Comparison of ENCODE assay signal across 4 mouse cellular contexts in genomic region chr3:56928940-56929339, GRCm38 (mm10).
DNase-seq lines count a peak whose midpoint lies in the region; ATAC-seq and TF ChIP-seq lines count a peak whose summit lies in the region.
"Not testable (repeated sequence)": the region's sequence is repeated elsewhere in the genome, so short reads cannot be mapped to it uniquely, and the experiment has no call there.

No protein-coding gene starts in this region.

- not testable (repeated sequence) for TF ChIP-seq CTCF in lung, postnatal 0 days (IDR thresholded peaks at IDR 0.05)

- not testable (repeated sequence) for H3K9me3 ChIP-seq in kidney, embryonic 15.5 days (replicated peaks); kidney, embryonic 16.5 days (ENCODE audit: low read length); lung, embryonic 16.5 days (ENCODE audit: control insufficient read depth, low read length); lung, postnatal 0 days (ENCODE audit: low read length)

- H3K4me1 ChIP-seq in kidney, embryonic 15.5 days; kidney, embryonic 16.5 days (ENCODE audit: insufficient read depth, low read length); lung, embryonic 16.5 days (replicated peaks; ENCODE audit: control insufficient read depth, insufficient read depth, low read length); lung, postnatal 0 days (ENCODE audit: insufficient read depth, low read depth, low read length): not testable (repeated sequence)

- not testable (repeated sequence) for H3K9ac ChIP-seq in kidney, embryonic 15.5 days; kidney, embryonic 16.5 days (replicated peaks; ENCODE audit: low read length); lung, embryonic 16.5 days (ENCODE audit: low read length); lung, postnatal 0 days (replicated peaks; ENCODE audit: low read depth)

- H3K27me3 ChIP-seq in kidney, embryonic 15.5 days; kidney, embryonic 16.5 days (ENCODE audit: insufficient read depth, low read length); lung, embryonic 16.5 days (ENCODE audit: control insufficient read depth, insufficient read depth, low read depth, low read length); lung, postnatal 0 days (replicated peaks; ENCODE audit: insufficient read depth, low read length): not testable (repeated sequence)

- H3K4me2 ChIP-seq in kidney, embryonic 15.5 days; kidney, embryonic 16.5 days (replicated peaks; ENCODE audit: low read depth, low read length); lung, embryonic 16.5 days (ENCODE audit: low read depth, low read length); lung, postnatal 0 days (replicated peaks; ENCODE audit: low read depth, low read length): not testable (repeated sequence)

- not testable (repeated sequence) for H3K4me3 ChIP-seq in kidney, embryonic 15.5 days (replicated peaks); kidney, embryonic 16.5 days (ENCODE audit: low read length); lung, embryonic 16.5 days (ENCODE audit: low read length); lung, postnatal 0 days (ENCODE audit: low read depth, low read length)

- not testable (repeated sequence) for DNase-seq in lung, postnatal 0 days (ENCODE audit: low spot score)

- WGBS in kidney, embryonic 15.5 days = 80% methylated on average over 1 of the region's 2 CpGs
- WGBS in kidney, embryonic 16.5 days = 60% methylated on average over 1 of the region's 2 CpGs
- WGBS in lung, embryonic 16.5 days = no CpG with 5 or more reads among the region's 2 CpGs
- WGBS in lung, postnatal 0 days = 33% methylated on average over 1 of the region's 2 CpGs

- H3K36me3 ChIP-seq in kidney, embryonic 15.5 days; kidney, embryonic 16.5 days (ENCODE audit: insufficient read depth, low read length); lung, embryonic 16.5 days (ENCODE audit: control insufficient read depth, insufficient read depth, low read length); lung, postnatal 0 days (ENCODE audit: insufficient read depth, low read length): not testable (repeated sequence)

- TF ChIP-seq EP300 in lung, postnatal 0 days (IDR thresholded peaks at IDR 0.05) = not testable (repeated sequence)

- peak; percentile 77; the same call in 1 of the 2 replicates for ATAC-seq in kidney, embryonic 15.5 days (replicated peaks; ENCODE audit: low FRiP score)
- peak; percentile 86 for ATAC-seq in kidney, embryonic 16.5 days (ENCODE audit: low FRiP score, low TSS enrichment)
- ATAC-seq in lung, embryonic 16.5 days (ENCODE audit: low read depth) = peak; percentile 64
- ATAC-seq in lung, postnatal 0 days = peak; percentile 97

- not testable (repeated sequence) for H3K27ac ChIP-seq in kidney, embryonic 15.5 days; kidney, embryonic 16.5 days (ENCODE audit: low read length); lung, embryonic 16.5 days (ENCODE audit: low read length); lung, postnatal 0 days (ENCODE audit: low read length)
